Mouse (Mus musculus): ENCODE results near the gene Calcoco1.
A peak's percentile ranks its signal among the peaks of the same experiment; 100 is the strongest.

Calcoco1 gene

GRCm38 (mm10) chr15:102721980-102722475, at the start of gene Calcoco1:
Gene Calcoco1, minus strand, starts transcription at chr15:102722178.
- peak; percentile 98 for DNase-seq (ENCODE audit: low read depth, low spot score)

- DNase-seq (ENCODE audit: low read depth, low spot score): no peak
These were observed 48.9 kb upstream of the Calcoco1 start for GRCm38 (mm10) chr15:102770866-102771265.

DNA sequence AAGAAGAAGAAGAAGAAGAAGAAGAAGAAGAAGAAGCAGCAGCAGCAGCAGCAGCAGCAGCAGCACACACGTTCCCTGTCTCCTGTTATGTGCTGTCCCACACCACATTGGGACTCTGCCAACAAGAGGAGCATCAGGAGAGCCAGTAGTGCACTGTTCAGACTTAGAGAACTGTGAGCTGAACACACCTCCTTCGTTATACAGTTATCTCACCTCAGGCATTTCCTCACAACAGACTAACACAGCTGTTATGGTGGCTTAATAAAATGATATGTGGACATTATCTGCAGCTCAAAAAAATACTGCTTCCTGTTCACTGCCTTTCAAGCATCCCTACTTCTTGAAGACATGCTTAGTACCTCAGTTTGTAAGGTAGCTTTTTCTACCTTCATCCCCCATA, 43.2 kb upstream of the Calcoco1 start:
- no peak for DNase-seq (ENCODE audit: low read depth, low spot score)

GRCm38 (mm10) chr15:102761745-102762378, 39.9 kb upstream of the Calcoco1 start:
- peak; percentile 62 for DNase-seq (ENCODE audit: low read depth, low spot score)

GRCm38 (mm10) chr15:102757686-102758085, 35.7 kb upstream of the Calcoco1 start:
- DNase-seq (ENCODE audit: low read depth, low spot score): no peak

GRCm38 (mm10) chr15:102755053-102755452, 33.1 kb upstream of the Calcoco1 start:
- no peak for DNase-seq (ENCODE audit: low read depth, low spot score)

DNA sequence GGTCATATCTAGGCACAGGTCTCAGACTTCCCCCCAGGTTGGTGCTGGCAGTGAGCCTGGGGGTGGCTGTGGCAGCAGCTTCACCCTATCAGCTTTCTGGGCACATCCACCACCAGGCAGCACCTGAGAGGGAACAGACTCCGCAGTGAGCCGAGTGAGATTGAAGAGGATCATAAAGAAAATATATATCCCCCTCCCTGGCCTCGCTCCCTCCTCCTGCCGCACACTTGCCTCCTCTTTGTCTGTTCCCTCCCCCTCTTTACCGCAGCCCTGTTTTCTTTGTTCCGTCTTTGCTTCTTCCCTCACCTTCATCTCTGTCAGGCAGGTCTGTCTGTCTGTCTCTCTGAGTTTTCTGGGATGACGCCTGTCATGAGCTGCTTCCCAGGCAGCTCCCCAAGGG, 32.4 kb upstream of the Calcoco1 start:
- no peak for DNase-seq (ENCODE audit: low read depth, low spot score)

DNA sequence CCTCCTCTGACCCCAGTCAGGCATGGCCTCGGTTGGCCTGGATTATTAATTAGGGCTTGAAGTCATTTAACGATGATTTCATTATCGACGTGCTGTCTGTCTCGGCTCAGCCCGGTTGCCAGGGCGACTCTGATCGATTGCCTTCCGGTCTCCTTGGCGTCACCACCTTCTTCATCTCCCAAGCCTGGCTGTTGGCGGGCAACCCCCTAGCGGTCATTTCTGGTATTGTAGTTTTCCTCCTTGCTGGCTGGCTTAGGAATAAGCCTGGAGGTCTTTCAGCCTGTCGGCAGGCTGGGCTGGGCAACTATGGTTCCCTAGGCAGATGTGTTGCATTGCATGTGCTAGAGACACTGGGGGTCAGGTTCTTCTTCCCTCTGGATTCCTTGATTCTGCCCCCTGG, 31.2 kb upstream of the Calcoco1 start:
- DNase-seq (ENCODE audit: low read depth, low spot score): peak; percentile 62

DNA sequence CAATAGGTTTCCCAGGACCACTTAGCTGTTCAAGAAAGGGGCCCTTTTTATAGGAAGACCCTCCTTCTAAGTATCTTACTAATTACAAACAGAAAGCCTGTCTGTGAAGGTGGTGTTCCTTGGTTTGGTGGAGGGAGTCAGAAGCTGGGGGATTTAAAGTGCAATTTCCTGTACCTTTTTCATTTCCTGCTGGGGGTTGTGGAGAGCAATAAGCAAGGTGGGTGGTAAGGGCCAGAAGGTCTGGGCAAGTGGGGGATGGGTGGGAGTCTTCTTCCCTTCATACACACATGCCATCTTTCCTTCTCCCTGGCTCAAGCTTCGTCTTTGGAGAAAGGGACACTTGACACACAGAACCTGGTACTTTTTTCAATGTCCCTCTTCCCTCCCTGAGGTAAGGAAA, 30.2 kb upstream of the Calcoco1 start:
- DNase-seq (ENCODE audit: low read depth, low spot score): no peak

GRCm38 (mm10) chr15:102750241-102750640, 28.3 kb upstream of the Calcoco1 start:
- no peak for DNase-seq (ENCODE audit: low read depth, low spot score)

DNA sequence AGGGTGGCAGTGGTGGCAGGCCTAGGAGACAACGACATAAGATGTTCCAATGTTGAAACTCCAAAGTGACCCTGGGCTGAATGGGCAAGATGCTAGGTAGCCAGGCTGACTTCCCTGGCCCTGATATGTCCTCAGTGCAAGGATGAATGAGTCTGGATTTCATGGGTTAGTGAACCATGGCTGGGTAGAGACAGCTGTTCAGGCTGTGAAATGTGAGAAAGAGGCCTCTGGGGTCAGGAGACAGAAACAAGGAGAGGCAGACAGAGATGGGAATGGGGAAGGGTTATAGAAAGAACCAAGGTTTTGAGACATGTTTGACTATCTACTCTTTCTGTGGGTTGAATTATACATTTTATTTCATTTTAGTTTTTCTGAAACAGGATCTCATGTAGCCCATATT, 27.1 kb upstream of the Calcoco1 start:
- no peak for DNase-seq (ENCODE audit: low read depth, low spot score)

GRCm38 (mm10) chr15:102747853-102748252, 25.9 kb upstream of the Calcoco1 start:
- no peak for DNase-seq (ENCODE audit: low read depth, low spot score)

GRCm38 (mm10) chr15:102747286-102747640, 25.3 kb upstream of the Calcoco1 start:
- no peak for DNase-seq (ENCODE audit: low read depth, low spot score)

DNA sequence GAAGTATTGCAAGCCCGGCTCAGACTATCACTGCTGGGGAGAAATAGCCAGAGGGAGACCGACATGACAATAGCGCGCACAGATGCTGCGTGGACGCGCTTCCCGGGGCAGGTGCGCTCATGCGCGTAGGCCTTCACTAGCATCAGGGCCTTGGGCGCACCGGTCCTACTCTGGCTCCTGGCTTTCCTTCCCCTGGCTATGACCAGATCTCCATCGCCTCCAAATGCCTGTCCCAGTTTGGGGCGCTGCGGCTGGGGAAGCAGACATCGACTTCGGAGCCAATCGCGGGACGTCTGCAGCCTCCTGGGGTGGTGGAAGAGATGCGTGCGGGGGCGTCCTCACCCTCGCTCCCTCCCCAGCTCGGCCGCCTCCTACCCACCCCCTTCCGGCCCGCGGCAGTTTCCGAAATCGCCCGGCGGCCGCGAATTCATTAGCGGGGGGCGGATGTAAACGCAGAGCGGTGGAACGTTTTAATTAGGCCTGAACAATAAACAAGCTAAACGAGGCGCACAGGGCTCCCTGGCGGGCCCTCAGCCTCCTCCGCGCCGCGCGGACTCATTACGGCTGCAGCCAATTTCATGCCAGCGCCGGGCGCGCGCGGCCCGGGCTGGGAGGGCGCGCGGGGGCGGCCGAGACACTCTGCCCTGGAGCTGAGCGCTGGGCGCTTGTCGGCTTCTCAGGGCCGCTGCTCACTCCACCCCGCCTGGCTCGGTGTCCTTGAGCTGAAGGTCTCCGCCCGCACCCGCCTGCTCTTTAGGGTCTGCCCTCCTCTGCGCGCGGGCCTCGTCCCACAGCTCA, 24.7 kb upstream of the Calcoco1 start:
- peak; percentile 73 for DNase-seq (ENCODE audit: low read depth, low spot score)

GRCm38 (mm10) chr15:102746126-102746487, 24.1 kb upstream of the Calcoco1 start:
- DNase-seq (ENCODE audit: low read depth, low spot score): no peak

DNA sequence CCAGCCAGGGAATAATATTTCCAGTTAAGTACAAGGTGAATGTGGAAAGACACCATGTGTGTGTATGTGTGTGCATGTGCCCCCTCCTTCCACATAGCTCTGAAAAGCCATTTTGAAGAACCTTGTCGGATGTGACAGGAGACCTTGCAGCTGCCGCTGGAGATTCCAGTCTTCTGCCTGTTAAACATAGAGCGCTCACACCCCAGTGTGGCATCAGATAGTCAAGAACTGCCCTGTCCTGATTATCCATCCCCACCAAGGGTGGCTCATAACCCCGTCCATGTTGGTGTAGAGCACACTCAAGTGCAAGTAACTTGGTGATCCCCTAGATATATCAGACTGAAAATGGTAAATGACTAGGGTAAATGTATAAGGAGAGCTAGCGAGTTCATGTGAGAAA, 23.4 kb upstream of the Calcoco1 start:
- no peak for DNase-seq (ENCODE audit: low read depth, low spot score)

DNA sequence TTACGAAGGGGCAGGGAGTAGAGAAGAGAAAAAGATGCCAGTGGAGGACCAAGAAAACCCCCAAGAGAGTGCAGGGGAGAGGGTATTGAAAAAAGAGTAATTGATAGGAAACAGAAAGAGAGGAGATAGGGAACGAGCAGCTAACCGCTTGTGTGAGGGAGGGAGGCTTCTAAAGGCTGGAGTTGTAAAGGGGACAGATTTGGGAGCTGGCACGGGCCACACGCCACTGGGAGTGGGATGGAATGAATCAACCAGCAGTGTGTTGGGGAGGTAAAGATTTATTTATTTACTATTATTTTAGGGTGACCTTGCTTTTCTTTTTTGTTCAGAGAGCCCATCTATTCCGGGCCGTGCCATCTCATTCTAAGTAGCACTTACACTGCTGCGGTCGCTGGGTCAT, 22.9 kb upstream of the Calcoco1 start:
- DNase-seq (ENCODE audit: low read depth, low spot score): no peak

DNA sequence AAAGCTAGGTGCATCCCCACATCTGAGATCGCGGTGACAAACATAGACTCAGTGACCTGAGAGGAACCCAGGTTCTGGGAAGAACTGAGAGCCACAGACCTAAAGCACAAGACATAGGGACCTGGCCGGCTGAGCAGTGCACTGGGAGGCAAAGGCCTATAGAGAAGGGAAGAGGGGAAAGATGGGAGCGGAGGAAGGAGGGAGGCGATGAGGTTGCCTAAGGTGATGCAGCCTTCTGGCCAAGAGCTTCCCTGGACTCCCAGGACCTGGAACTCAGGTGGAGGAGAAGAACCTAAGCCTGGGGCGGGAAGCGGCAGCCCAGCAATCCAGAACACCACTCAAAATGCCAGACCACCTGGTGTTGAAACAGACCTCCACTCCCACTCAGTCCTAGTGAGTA, 22.4 kb upstream of the Calcoco1 start:
- no peak for DNase-seq (ENCODE audit: low read depth, low spot score)

DNA sequence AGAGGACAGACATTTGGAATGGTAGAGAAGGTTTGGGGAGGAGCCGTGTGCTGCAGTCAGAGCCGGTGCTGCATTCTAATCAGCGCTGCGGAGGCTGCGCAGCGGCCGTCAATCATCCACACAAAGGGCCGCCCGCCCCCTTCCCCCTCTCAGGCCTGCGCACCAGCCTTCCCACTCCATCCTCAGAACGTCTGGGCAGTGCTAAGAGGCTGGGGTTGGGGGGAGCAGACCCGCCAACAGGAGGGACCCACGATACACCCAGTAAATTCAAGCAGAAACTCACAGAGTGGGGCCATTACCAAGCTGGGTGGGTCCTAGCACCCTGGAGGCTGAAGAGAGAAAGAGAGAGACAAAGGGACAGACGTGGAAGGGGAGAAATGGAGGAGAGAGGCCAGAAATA, 22.0 kb upstream of the Calcoco1 start:
- no peak for DNase-seq (ENCODE audit: low read depth, low spot score)

GRCm38 (mm10) chr15:102743196-102743595, 21.2 kb upstream of the Calcoco1 start:
- DNase-seq (ENCODE audit: low read depth, low spot score): peak; percentile 76

DNA sequence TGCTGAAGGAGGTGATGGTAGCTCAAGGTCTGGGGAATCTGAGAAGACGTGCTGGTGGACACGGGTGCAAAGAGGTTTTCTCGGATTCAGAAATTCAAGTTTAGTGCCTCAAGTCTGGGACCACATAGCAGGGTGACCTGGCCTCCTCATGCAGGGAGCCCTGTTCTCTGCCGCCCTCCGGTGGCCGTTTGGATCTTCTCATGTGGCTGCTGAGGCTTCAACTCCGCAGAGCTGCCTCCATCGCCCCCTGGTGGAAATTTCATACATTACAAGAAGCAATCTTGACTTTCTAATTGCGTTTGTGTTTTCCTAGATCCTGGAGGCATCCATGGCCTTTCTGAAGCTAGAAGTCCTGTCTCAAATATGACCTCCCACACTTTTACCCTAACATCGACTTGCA, 20.6 kb upstream of the Calcoco1 start:
- DNase-seq (ENCODE audit: low read depth, low spot score): peak; percentile 89

DNA sequence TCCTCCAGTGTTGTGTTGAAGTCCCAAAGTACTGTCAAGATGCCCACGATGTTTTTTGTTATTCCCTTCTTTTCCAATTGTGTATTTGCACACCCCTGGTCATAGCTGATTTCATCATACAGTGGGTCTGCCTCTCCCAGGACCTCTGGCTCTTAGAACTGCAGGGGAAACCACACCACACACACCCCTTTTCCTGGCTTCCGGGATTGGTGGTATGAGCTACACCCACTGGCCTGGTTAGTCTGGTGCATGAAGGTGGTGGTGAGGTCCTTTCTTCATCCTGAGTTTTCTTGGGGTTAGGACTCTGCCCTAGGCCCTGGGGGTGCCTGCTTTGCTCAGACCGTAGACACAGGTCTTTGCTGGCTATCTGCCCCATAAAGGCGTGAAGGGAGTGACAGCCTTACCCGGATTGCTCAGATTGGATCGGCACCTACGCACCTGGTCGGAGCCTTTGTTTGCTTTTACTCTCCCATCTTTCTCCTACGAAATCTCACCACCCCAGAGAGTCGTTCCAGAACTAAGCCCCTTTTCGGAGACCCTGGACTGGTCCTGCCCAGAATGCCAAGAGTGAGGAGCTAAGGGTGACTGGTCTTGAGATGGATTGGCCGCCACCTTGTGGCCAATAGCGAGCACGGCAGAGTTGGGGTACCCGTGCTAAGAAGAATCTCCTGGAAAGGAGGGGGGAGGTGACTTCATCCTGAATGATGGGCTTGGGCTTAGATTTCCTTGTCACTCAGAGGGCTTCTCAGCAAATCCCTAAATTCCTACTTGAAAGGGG, 17.7 kb upstream of the Calcoco1 start:
- peak; percentile 64 for DNase-seq (ENCODE audit: low read depth, low spot score)
